Mouse (Mus musculus) left cerebral cortex, adult 11 months (tissue): ENCODE results near the gene Hao2.

ENCODE experiments used
- DNase-seq: peaks from one replicate; pipeline ENCODE4 v3.0.0; 2022; ENCODE audit warnings: low spot score

Gene Hao2

DNA sequence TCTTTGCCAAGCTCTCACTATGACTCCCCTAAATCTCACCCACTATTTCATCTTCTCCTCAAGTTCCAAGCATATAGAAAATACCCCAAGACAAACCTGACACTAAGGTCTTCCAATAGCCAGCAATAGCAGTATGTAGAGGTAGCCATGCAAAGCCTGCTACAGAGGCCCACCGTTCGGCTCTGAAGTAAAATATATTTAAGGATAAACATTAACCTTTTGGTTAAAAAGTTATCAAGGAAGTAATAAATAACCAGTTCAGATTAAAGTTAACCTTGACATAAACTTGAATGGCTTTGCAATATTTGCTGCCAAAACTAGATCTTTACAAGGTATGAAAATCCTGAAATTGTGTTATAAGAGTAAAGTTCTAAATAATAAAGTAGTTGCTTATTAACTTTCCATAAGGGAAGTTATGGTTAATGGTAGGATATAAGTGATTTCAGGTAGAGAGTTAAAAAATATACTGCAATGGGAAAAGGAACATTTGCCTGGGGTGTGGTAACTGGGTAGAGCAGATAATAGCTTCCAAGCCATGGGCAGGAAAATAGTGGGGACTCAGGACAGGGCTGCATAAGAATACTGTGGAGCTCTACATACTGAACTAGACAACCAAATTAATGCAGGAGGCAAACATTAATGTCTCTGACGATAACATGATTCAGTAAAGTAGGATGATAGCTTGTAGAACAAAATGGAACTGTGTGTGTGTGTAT lies at the start of gene Hao2:
TSS of gene Hao2 (minus strand) at position 183 of the 716 bp plus-strand sequence.
- no peak for DNase-seq

GRCm38 (mm10) chr3:98941601-98942000 lies 48.6 kb upstream of the Hao2 start:
- no peak for DNase-seq

DNA sequence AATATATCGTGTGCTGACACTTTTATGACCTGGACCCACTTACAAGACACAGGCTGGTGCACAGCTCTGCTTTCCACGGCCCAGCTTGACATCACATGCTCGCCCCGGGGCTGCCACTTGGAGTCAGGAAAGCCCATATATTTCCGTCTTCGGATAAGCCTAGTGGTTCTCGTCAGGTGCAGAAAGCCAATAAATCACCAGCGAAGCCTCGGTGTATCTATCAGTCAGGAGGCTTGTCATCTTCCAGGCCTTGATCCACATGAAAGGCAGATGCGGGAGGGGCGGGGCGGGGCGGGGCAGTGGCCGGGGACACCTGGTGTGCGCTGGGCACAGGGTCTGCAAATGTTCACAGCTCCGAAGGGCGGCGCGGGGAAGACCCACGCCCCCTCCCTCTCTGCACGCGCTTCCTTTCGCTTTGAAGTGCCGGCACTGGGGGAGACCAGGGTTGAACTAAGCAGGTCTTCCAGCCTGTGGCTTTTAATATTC lies 48.1 kb upstream of the Hao2 start:
- DNase-seq = no peak

- no peak for DNase-seq
Measured at GRCm38 (mm10) chr3:98940225-98940624, 47.2 kb upstream of the Hao2 start.

- no peak for DNase-seq
Measured at GRCm38 (mm10) chr3:98936446-98936845, 43.4 kb upstream of the Hao2 start.

DNA sequence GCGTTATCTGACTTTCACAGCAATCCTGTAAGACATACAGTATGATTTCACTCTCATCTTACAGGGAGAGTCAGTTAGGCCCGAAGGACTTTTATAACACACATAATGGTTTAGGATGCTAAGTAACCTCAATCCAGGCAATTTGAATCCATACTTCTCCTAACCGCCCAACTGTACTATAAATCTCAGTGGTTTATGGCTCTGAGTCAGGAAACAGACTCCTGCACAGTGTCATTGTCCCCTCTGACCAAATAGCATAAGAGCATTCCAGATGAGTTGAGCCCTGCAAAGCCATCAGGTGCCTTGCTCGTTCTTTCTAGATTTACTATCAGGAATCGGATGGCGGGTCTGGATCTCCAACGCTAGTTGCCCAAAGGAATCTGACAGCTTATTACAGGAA lies 41.6 kb upstream of the Hao2 start:
- DNase-seq = no peak

- no peak for DNase-seq
Measured at GRCm38 (mm10) chr3:98934041-98934440, 41.0 kb upstream of the Hao2 start.

- no peak for DNase-seq
Measured at GRCm38 (mm10) chr3:98932421-98932820, 39.4 kb upstream of the Hao2 start.

DNA sequence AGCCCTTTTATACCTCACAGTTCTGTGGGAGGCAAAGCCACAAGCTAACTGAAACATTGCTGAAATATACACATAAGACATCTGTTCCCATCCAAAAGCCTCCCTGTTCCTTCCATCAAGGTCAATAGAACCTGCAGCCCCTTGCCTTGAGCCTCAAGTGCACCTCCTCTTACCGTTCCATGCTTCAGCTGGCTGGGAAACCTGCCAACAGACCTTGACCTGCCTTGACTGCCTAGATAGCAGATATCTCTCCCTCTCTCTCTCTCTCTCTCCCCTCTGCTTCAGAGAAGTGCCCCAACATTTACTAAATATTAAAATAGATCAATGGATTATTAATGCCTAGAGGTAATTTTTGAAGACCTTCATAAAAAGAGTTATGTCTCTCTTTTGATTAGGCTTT lies 38.8 kb upstream of the Hao2 start:
- no peak for DNase-seq

DNA sequence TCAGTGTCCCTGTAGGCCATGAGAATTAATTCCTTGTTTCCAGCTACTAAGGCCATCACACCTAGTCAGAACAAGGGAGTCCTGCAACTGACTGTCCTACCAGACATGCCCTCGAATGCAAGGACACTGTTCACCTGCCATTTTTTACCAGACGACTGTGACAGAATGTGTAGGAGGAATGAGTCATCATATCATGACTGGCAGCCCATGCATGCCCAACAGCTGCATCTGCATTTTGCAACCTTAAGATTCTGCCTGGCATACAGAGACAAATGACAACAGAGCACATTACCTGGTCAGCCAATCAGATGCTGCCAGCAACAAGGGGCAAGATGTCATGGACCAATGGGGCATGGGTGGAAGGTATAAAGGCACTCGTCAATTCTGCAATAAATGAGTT lies 27.4 kb upstream of the Hao2 start:
- DNase-seq = no peak

DNA sequence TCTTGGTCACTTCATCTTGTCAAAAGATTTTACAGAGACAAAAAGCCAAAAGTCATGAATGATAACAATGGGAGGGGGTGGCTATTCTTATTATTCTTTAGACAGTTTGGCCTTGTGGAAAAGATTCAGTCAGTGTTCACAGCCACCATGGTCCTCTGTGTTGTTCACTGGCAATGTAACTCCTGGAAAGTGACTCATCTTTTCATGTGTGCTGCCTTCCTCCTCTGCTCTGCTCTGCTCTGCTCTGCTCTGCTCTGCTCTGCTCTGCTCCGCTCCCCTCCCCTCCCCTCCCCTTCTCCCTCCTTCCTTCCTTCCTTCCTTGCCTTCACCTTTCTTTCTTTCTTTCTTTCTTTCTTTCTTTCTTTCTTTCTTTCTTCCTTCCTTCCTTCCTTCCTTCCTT lies 24.2 kb upstream of the Hao2 start:
- no peak for DNase-seq

GRCm38 (mm10) chr3:98916856-98917255 lies 23.8 kb upstream of the Hao2 start:
- DNase-seq = no peak

DNA sequence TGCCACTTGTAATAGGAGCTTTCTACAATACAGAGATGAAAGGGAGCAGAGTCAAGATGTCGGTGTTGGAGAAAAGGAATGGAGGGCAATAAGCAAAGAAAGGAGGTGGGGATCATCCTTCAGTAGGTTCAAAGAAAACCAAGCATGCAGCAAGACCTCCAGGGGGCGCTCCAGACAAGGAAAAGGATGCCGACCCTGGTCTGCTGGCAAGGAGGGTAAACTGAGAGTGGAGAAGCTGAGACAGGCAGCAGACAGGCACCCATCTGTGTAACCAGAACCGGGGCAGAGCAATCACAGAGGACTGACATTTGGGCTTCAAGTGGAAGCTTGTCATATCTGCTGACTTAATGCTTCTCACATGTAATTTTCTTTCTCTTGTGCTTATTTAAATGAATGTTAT lies 22.6 kb upstream of the Hao2 start:
- no peak for DNase-seq

GRCm38 (mm10) chr3:98913591-98913990 lies 20.6 kb upstream of the Hao2 start:
- DNase-seq = no peak

DNA sequence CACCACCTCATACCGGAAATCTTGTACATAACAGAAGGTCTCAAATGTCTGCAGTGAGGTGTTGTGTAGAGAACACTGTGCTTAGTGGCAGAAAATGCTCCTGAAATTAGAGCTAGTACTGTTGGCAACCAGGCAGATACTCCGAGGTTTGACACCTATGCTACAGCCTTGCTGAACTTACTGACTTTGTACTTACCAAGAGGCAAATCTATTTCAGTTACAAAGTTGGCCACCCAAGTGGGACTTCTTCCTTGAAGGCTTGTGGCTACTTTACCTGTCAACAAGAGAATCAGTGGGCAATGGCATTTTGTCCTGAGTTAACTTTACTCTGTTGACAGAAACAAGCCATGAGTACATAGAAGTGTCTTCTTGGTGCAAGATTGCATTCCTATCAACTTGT lies 4.6 kb upstream of the Hao2 start:
- DNase-seq = no peak

DNA sequence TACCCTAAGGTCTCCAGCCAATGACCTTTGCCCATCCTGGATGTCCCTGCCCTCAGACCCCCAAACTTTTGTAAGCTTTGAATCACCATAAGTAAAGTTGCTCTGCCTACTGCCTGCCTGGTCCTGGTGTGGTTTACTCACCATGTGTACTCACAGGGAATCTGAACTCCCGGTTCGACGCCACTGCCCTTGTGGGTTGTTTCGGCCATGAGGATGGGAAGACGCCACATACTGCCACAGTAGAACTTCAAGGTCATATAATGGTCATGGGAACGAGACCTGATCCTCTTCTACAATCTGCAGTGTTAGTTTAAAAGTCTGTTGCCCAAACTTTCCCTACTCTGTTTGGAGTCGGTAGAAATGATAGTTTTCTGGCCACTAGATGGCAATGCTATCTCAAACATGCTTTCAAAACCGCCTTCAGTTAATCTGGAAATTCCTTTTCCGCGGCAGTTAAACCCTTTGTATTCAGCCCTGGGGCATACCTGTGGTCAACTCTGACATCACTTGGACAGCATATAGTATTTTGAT lies 2.1 kb upstream of the Hao2 start:
- no peak for DNase-seq

- DNase-seq = no peak
Measured at GRCm38 (mm10) chr3:98890430-98890829, 2.6 kb downstream of the Hao2 start.

DNA sequence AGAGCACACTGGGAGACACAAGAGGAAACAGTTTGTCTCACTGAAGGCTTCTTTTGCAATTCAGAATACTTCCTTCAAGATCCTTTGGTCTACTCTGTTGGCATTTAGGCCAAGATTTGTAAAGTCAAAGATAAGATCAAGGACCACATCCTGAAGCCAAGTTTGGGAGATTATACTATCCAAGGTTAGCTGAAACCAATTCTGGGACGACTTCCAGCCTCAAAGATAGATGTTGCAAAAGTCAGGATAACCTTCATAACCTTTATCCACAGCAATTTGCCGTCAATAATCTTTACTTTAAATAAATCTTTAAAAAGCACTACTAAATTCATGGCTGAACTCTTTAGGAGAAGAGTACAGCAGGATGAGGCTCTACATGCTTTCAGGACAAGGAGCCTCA lies 4.8 kb downstream of the Hao2 start:
- DNase-seq = no peak

- no peak for DNase-seq
Measured at GRCm38 (mm10) chr3:98880831-98881230, 12.2 kb downstream of the Hao2 start.

GRCm38 (mm10) chr3:98880216-98880615 lies 12.8 kb downstream of the Hao2 start:
- DNase-seq = no peak

- DNase-seq = no peak
Measured at GRCm38 (mm10) chr3:98868219-98868618, 24.8 kb downstream of the Hao2 start.

DNA sequence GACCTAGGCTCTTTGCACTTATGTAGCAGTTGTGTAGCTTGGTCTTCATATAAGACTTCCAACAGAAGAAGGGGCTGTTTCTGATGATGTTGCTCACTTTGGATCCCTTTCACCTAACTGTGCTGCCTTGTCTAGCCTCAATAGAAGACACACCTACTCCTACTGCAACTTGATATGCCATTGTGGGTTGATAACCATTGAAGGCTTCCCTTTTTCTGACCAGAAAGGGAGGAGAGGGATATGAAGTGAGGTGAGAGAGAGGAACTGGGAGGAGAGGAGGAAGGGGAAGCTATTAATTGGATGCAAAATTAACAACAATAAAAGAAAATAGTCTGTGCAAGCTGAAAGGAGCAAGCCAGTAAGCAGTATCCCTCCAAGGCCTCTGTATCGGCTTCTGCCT lies 30.2 kb downstream of the Hao2 start:
- no peak for DNase-seq

- DNase-seq = no peak
Measured at GRCm38 (mm10) chr3:98859576-98859975, 33.5 kb downstream of the Hao2 start, which contains the start of gene Hsd3b1. TSS of gene Hsd3b1 (minus strand) at chr3:98859794.

DNA sequence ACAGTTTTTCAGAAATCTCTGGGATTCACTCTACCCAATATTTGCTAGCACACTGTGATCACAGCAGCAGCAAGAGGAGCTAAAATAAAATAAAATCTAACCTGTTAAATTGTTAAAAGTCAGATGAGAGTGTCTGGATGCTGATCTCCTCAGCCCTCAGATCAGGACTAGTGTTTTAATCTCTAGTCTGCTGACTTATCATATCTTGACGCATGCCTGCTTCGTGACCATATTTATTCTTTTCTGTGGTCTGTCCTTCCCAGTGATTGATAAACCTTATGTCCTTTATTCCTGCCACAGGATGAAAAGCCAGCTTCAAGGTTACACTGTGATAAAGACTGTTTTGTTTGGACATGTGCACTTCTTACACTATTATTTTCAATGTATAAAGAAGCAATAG lies 35.0 kb downstream of the Hao2 start:
- no peak for DNase-seq
